Mouse (Mus musculus) liver, postnatal 0 days (tissue): ENCODE measurements around the gene Grid1. TPM values are rescaled to one million over a fixed set of nuclear protein-coding genes. Genes with fewer than 3 reads are reported as not detected.

Source experiments
- ATAC-seq: fragments of 200-750 bp; cut with Nextera tagmentation; 2 replicates; pipeline ENCODE4 v1.8.0; 2017; ENCODE audit warnings: mild to moderate bottlenecking, moderate library complexity
- DNase-seq: peaks from one replicate; pipeline ENCODE4 v3.0.0-alpha.2; 2016
- H3K27ac ChIP-seq: fragments of 300-500 bp; sonication (generic); 2 replicates; pipeline ENCODE4 v1.5.1; 2014; ENCODE audit warnings: antibody characterized with exemption, moderate library complexity, mild to moderate bottlenecking, low read depth
- H3K27me3 ChIP-seq: fragments of 300-500 bp; sonication (generic); 2 replicates; pipeline ENCODE4 v1.6.1; 2014; ENCODE audit warnings: low read length, control low read depth, mixed read lengths; ENCODE audit not compliant: insufficient read depth
- H3K36me3 ChIP-seq: fragments of 300-500 bp; sonication (generic); replicated peaks from 2 replicates; pipeline ENCODE4 v1.6.1; 2014; ENCODE audit warnings: mild to moderate bottlenecking, control low read depth, low read length, moderate library complexity, mixed read lengths; ENCODE audit not compliant: insufficient read depth
- H3K4me1 ChIP-seq: fragments of 300-500 bp; sonication (generic); 2 replicates; pipeline ENCODE4 v1.6.1; 2014; ENCODE audit warnings: antibody characterized with exemption, mild to moderate bottlenecking, control low read depth; ENCODE audit not compliant: insufficient read depth
- H3K4me2 ChIP-seq: fragments of 300-500 bp; sonication (generic); 2 replicates; pipeline ENCODE4 v1.6.1; 2014; ENCODE audit warnings: low read depth, mild to moderate bottlenecking, low read length, moderate library complexity, mixed read lengths
- H3K4me3 ChIP-seq: fragments of 300-500 bp; sonication (generic); 2 replicates; pipeline ENCODE4 v1.5.1; 2014; ENCODE audit warnings: low read depth, low read length
- H3K9ac ChIP-seq: fragments of 300-500 bp; sonication (generic); replicated peaks from 2 replicates; pipeline ENCODE4 v1.6.1; 2014; ENCODE audit warnings: mild to moderate bottlenecking, moderate library complexity
- H3K9me3 ChIP-seq: fragments of 300-500 bp; sonication (generic); 2 replicates; pipeline ENCODE4 v1.6.1; 2016; ENCODE audit warnings: mild to moderate bottlenecking, control low read depth, low read length, mixed read lengths
- CTCF ChIP-seq: sonication (generic); IDR thresholded peaks from 2 replicates; pipeline ENCODE4 v1.5.1; 2016; ENCODE audit warnings: antibody characterized with exemption, low read depth
- EP300 ChIP-seq: IDR thresholded peaks from 2 replicates; pipeline ENCODE4 v1.6.1; 2016; ENCODE audit warnings: antibody characterized with exemption, low read depth, mild to moderate bottlenecking
- WGBS: fragments of 180-500 bp; shearing (Covaris S2); extraction: QIAGEN DNeasy Blood & Tissue Kit; methylation state at CpG from one replicate; pipeline ENCODE4 v1.1.7; 2014; ENCODE audit not compliant: insufficient replicate concordance; 5-methylcytosine and 5-hydroxymethylcytosine counted together
- polyA plus RNA-seq: library from polyadenylated mRNA; unstranded; fragments of >200 nt; fragmentation: Nextera tagmentation; extraction: Ambion mirVana; gene quantifications from 2 replicates; pipeline ENCODE4 v1.2.1, GENCODE M21; 2015

The Grid1 gene
- polyA plus RNA-seq, 1 experiment from 2014 or later, result not detected

GRCm38 (mm10) chr14:34917111-34917510 lies 97.2 kb downstream of the Grid1 start:
- no peak overlapping the region for H3K27ac ChIP-seq
- H3K36me3 ChIP-seq, result no peaks in the 10 kb centered on the region
- no peak overlapping the region for H3K9ac ChIP-seq
- TF ChIP-seq EP300, result no peak
- TF ChIP-seq CTCF, result no peak
- H3K4me1 ChIP-seq, result no peaks in the 10 kb centered on the region
- no peak for ATAC-seq
- H3K4me2 ChIP-seq, result no peak overlapping the region
- H3K27me3 ChIP-seq, result no peaks in the 10 kb centered on the region
- no peaks in the 10 kb centered on the region for H3K9me3 ChIP-seq
- no peak overlapping the region for H3K4me3 ChIP-seq
- DNase-seq, result no peak
- 40% methylated on average over 1 of the region's 1 CpGs for WGBS

GRCm38 (mm10) chr14:34919221-34919620 lies 99.3 kb downstream of the Grid1 start:
- no peaks in the 10 kb centered on the region for H3K9me3 ChIP-seq
- ATAC-seq, result no peak
- H3K27me3 ChIP-seq, result no peaks in the 10 kb centered on the region
- 70% methylated on average over 6 of the region's 6 CpGs for WGBS
- H3K36me3 ChIP-seq, result no peaks in the 10 kb centered on the region
- no peak overlapping the region for H3K4me2 ChIP-seq
- DNase-seq, result no peak
- no peak overlapping the region for H3K27ac ChIP-seq
- H3K9ac ChIP-seq, result no peak overlapping the region
- no peak overlapping the region for H3K4me3 ChIP-seq
- no peaks in the 10 kb centered on the region for H3K4me1 ChIP-seq
- TF ChIP-seq EP300 (no peak), CTCF (no peak)

- DNase-seq, result no peak
- no peaks in the 10 kb centered on the region for H3K27me3 ChIP-seq
- ATAC-seq, result no peak
- TF ChIP-seq CTCF, result no peak
- no peak for TF ChIP-seq EP300
- no peaks in the 10 kb centered on the region for H3K36me3 ChIP-seq
- 69% methylated on average over 9 of the region's 9 CpGs for WGBS
- no peak overlapping the region for H3K4me2 ChIP-seq
- H3K9me3 ChIP-seq, result no peaks in the 10 kb centered on the region
- H3K4me3 ChIP-seq, result no peak overlapping the region
- no peak overlapping the region for H3K9ac ChIP-seq
- no peak overlapping the region for H3K27ac ChIP-seq
- H3K4me1 ChIP-seq, result no peaks in the 10 kb centered on the region
Observed at GRCm38 (mm10) chr14:34921265-34921664, 101.4 kb downstream of the Grid1 start.

- no peak for DNase-seq
Observed at GRCm38 (mm10) chr14:34925021-34925420, 105.1 kb downstream of the Grid1 start.

GRCm38 (mm10) chr14:34930040-34930719 lies 110.3 kb downstream of the Grid1 start:
- Histone ChIP-seq H3K27ac (no peak overlapping the region), H3K4me2 (no peak overlapping the region), H3K36me3 (no peaks in the 10 kb centered on the region), H3K4me3 (no peak overlapping the region), H3K9me3 (no peaks in the 10 kb centered on the region), H3K27me3 (no peaks in the 10 kb centered on the region), H3K4me1 (no peaks in the 10 kb centered on the region), H3K9ac (no peak overlapping the region)
- DNase-seq (no peak), ATAC-seq (no peak)
- TF ChIP-seq CTCF, result 0 out of 2 replicates have a peak, but pooled peaks have one; percentile 8
- no peak for TF ChIP-seq EP300
- 73% methylated on average over 8 of the region's 8 CpGs for WGBS

More at GRCm38 (mm10) chr14:34925021-34925420, 105.1 kb downstream of the Grid1 start:
- no peak for ATAC-seq
- Histone ChIP-seq H3K27ac (no peak overlapping the region), H3K9me3 (no peaks in the 10 kb centered on the region), H3K9ac (no peak overlapping the region), H3K27me3 (no peaks in the 10 kb centered on the region), H3K4me1 (no peaks in the 10 kb centered on the region), H3K36me3 (no peaks in the 10 kb centered on the region), H3K4me3 (no peak overlapping the region), H3K4me2 (no peak overlapping the region)
- WGBS, result 51% methylated on average over 5 of the region's 5 CpGs
- TF ChIP-seq CTCF (no peak), EP300 (no peak)

GRCm38 (mm10) chr14:34933197-34933596 lies 113.3 kb downstream of the Grid1 start:
- H3K27ac ChIP-seq, result no peak overlapping the region
- no peak overlapping the region for H3K4me3 ChIP-seq
- no peak overlapping the region for H3K4me2 ChIP-seq
- no peaks in the 10 kb centered on the region for H3K4me1 ChIP-seq
- H3K27me3 ChIP-seq, result no peaks in the 10 kb centered on the region
- ATAC-seq (no peak), DNase-seq (no peak)
- no peak overlapping the region for H3K9ac ChIP-seq
- WGBS, result 43% methylated on average over 4 of the region's 4 CpGs
- no peak for TF ChIP-seq EP300
- no peak for TF ChIP-seq CTCF
- H3K9me3 ChIP-seq, result no peaks in the 10 kb centered on the region
- H3K36me3 ChIP-seq, result no peaks in the 10 kb centered on the region
